In the genomic region with DNA sequence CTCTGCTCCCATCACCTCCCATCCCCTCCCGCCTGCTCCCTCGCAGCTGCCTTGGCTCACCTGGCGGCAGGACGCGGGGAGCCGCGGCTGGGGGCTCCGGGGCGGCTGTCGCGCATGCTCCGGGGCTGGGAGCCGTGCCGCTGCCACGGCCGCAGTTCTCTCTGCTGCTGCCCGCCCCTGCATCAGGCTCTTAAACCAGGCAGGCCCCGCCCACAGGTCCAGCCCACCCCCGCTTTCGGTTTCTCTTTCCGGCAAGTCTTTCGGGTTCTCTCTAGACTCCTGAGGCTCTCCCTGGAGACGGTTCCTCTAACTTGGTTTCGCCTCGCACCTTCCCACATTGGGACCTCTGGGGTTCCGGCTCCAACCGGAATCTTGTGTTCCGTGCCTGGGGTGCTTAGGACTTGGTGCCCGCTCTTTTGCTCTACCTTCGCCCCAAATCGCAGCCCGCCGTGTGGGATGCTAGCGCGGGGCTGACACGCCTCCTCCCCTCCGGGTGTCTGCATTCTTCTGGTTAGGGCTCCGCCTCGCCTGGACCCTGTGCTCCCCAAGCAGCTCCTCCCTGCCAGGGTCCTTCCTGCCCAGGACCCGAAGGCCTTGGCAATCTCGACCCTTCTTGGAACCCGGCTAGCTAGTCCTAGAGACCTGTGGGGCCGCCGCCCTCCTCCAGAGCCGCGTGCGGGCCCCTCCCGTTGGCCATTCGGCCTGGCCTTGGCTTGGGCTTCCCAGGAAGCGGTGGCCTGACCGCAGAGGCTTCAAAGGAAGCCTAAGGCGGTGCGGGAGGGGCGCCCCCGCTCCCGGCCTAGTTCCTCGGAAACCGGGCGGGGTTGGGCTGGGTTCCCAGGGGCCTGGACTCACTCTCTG, we compare ENCODE assay signal across 8 mouse cellular contexts. TPM values are rescaled to one million over a fixed set of nuclear protein-coding genes. Genes with fewer than 3 reads are reported as not detected.
A peak's percentile ranks its signal among the peaks of the same experiment; 100 is the strongest.
DNase-seq lines count a peak whose midpoint lies in the region; ATAC-seq and TF ChIP-seq lines count a peak whose summit lies in the region.

A gene (minus strand): TSS at position 166 of the 861 bp plus-strand sequence.

- TF ChIP-seq EP300 in heart, adult 2 months (IDR thresholded peaks at IDR 0.05; ENCODE audit: insufficient read depth, low read depth, low read length): peak; percentile 27; the same call in 1 of the 2 replicates

- peaks cover 34% of the 10 kb centered on the region for H3K4me1 ChIP-seq in embryonic facial prominence, embryonic 14.5 days (ENCODE audit: control insufficient read depth, insufficient read depth, low read length)
- peaks cover 13% of the 10 kb centered on the region for H3K4me1 ChIP-seq in heart, adult 2 months (ENCODE audit: control insufficient read depth, insufficient read depth, low read length)
- H3K4me1 ChIP-seq in limb, embryonic 15.5 days: peaks cover 60% of the 10 kb centered on the region

- no peaks in the 10 kb centered on the region for H3K27me3 ChIP-seq in embryonic facial prominence, embryonic 14.5 days (replicated peaks; ENCODE audit: control insufficient read depth, insufficient read depth, low read length)
- no peaks in the 10 kb centered on the region for H3K27me3 ChIP-seq in heart, adult 2 months (ENCODE audit: control insufficient read depth, insufficient read depth, low read length)
- no peaks in the 10 kb centered on the region for H3K27me3 ChIP-seq in limb, embryonic 15.5 days

- H3K9ac ChIP-seq in embryonic facial prominence, embryonic 14.5 days (ENCODE audit: low read depth, low read length): peak within 1 kb of the TSS; percentile 83
- H3K9ac ChIP-seq in heart, adult 2 months (ENCODE audit: low read depth, low read length): peak within 1 kb of the TSS; percentile 85
- peak within 1 kb of the TSS; percentile 80 for H3K9ac ChIP-seq in limb, embryonic 15.5 days

- TF ChIP-seq POLR2A in heart, adult 2 months (IDR thresholded peaks at IDR 0.05; ENCODE audit: insufficient read depth, low read depth, low read length): peak; percentile 81

- no peaks in the 10 kb centered on the region for H3K9me3 ChIP-seq in embryonic facial prominence, embryonic 14.5 days (ENCODE audit: control insufficient read depth, low read length)
- H3K9me3 ChIP-seq in limb, embryonic 15.5 days: no peaks in the 10 kb centered on the region

- peak; percentile 90 for ATAC-seq in embryonic facial prominence, embryonic 14.5 days (ENCODE audit: low read depth)
- peak; percentile 88 for ATAC-seq in limb, embryonic 15.5 days (ENCODE audit: insufficient number of reproducible peaks, low FRiP score, low TSS enrichment, low read depth)

- under 1% methylated on average over 46 of the region's 59 CpGs for WGBS in embryonic facial prominence, embryonic 14.5 days
- under 1% methylated on average over 59 of the region's 59 CpGs for WGBS in heart, adult 2 months
- WGBS in limb, embryonic 15.5 days: under 1% methylated on average over 59 of the region's 59 CpGs

- peak; percentile 16 for TF ChIP-seq CTCF in heart, adult 2 months (IDR thresholded peaks at IDR 0.05)

- H3K79me2 ChIP-seq in heart, adult 2 months (replicated peaks; ENCODE audit: control insufficient read depth, insufficient read depth, low read length): no peaks in the 10 kb centered on the region

- H3K4me3 ChIP-seq in embryonic facial prominence, embryonic 14.5 days (ENCODE audit: low read depth, low read length): peak within 1 kb of the TSS; percentile 80
- peak within 1 kb of the TSS; percentile 80 for H3K4me3 ChIP-seq in heart, adult 2 months
- H3K4me3 ChIP-seq in limb, embryonic 15.5 days: peak within 1 kb of the TSS; percentile 85

- intact Hi-C loops in heart, adult 2 months (cut with DNase I): loop anchor here (1.0 to 2.0 kb wide), 6 partner anchors 43 to 221 kb away; no protein-coding TSS in a partner anchor

- H3K4me2 ChIP-seq in embryonic facial prominence, embryonic 14.5 days (ENCODE audit: low read depth, low read length): peak within 1 kb of the TSS; percentile 91
- peak within 1 kb of the TSS; percentile 80 for H3K4me2 ChIP-seq in limb, embryonic 15.5 days

- peak within 1 kb of the TSS; percentile 98 for H3K27ac ChIP-seq in embryonic facial prominence, embryonic 14.5 days (replicated peaks; ENCODE audit: low read depth, low read length)
- H3K27ac ChIP-seq in heart, adult 2 months: peak within 1 kb of the TSS; percentile 94
- H3K27ac ChIP-seq in limb, embryonic 15.5 days: peak within 1 kb of the TSS; percentile 100

- H3K36me3 ChIP-seq in embryonic facial prominence, embryonic 14.5 days (ENCODE audit: control insufficient read depth, insufficient read depth, low read length): no peaks in the 10 kb centered on the region
- no peaks in the 10 kb centered on the region for H3K36me3 ChIP-seq in heart, adult 2 months (ENCODE audit: control insufficient read depth, insufficient read depth, low read length)
- no peaks in the 10 kb centered on the region for H3K36me3 ChIP-seq in limb, embryonic 15.5 days

- DNase-seq in 416B (ENCODE audit: low read depth): peak; percentile 94
- peak; percentile 76 to 80 for DNase-seq in adrenal gland, postnatal 4 days (ENCODE audit: low spot score in 2 of 2)
- DNase-seq in embryonic facial prominence, embryonic 14.5 days (ENCODE audit: low spot score): peak; percentile 98
- DNase-seq in heart, adult 2 months: peak; percentile 90 to 91
- peak; percentile 79 to 84 for DNase-seq in kidney, adult 8-10 months
- peak; percentile 55 to 77 for DNase-seq in monocyte, adult 2 months (ENCODE audit: low read depth in 1 of 2, low spot score in 2 of 2)
- peak; percentile 87 to 90 for DNase-seq in spleen, postnatal 36 days (ENCODE audit: low spot score in 2 of 2)

RNA-seq across cellular contexts. Expression of the gene that starts here (rescaled TPM):
- 1 to 10 TPM; 6.4 to 7.0 TPM for total RNA-seq in adrenal gland, postnatal 4 days (2021)
- polyA plus RNA-seq in embryonic facial prominence, embryonic 14.5 days (2014; fragmentation: Nextera tagmentation; extraction: Ambion mirVana): 10.8 and 11.4 TPM in 2 replicates
- total RNA-seq in heart, adult 2 months (2021): under 1 TPM; 0.34 to 0.48 TPM
- polyA plus RNA-seq in heart, adult 2 months (2012; rRNA removed): 0.94 and 1.2 TPM in 2 replicates
- polyA plus RNA-seq in limb, embryonic 15.5 days (2015; fragmentation: Nextera tagmentation; extraction: Ambion mirVana): 17.4 and 17.5 TPM in 2 replicates

Comparison
In these comparisons a context has a peak if more than half of its experiments do, and no peak if none do; other contexts are left out.
1. Peak in every context shown above with its lines: DNase-seq, ATAC-seq, H3K4me3 ChIP-seq and H3K27ac ChIP-seq.
2. RNA of the gene that starts here (total RNA-seq): 6.4 to 7.0 TPM in adrenal gland, postnatal 4 days; 0.34 to 0.48 TPM in heart, adult 2 months; every median in the first group is over 4 times any median in the second.